In genomic region chr9:109833088-109833412, GRCm38 (mm10) we compare ENCODE assay signal across 8 mouse cellular contexts. TPM values are rescaled to one million over a fixed set of nuclear protein-coding genes. Genes with fewer than 3 reads are reported as not detected.
DNase-seq lines count a peak whose midpoint lies in the region; ATAC-seq and TF ChIP-seq lines count a peak whose summit lies in the region.

No protein-coding gene starts in this region.

- peaks cover 8% of the 10 kb centered on the region for H3K4me1 ChIP-seq in heart, embryonic 16.5 days (ENCODE audit: control insufficient read depth, insufficient read depth, low read length)
- H3K4me1 ChIP-seq in hindbrain, embryonic 11.5 days (replicated peaks; ENCODE audit: control insufficient read depth, insufficient read depth, low read length): 0 out of 2 replicates have a peak, but pooled peaks cover 3% of the 10 kb centered on the region
- peaks cover 15% of the 10 kb centered on the region for H3K4me1 ChIP-seq in midbrain, embryonic 10.5 days

- WGBS in heart, embryonic 16.5 days: 5% methylated on average over 6 of the region's 6 CpGs
- WGBS in hindbrain, embryonic 11.5 days: 15% methylated on average over 6 of the region's 6 CpGs
- WGBS in midbrain, embryonic 10.5 days: 13% methylated on average over 6 of the region's 6 CpGs

- POLR2A ChIA-PET in Patski (lab: Charles Lee): interaction anchor here (1.7 kb wide), 1 partner anchor 12 kb away, joined by 7 read pairs; no protein-coding TSS in a partner anchor

- CTCF ChIA-PET in Patski (lab: Charles Lee): interaction anchor here (1.2 kb wide), 1 partner anchor 34 kb away, joined by 3 read pairs; no protein-coding TSS in a partner anchor

- peak overlapping the region; percentile 92 for H3K4me2 ChIP-seq in heart, embryonic 16.5 days (ENCODE audit: low read depth, low read length)
- H3K4me2 ChIP-seq in hindbrain, embryonic 11.5 days (replicated peaks; ENCODE audit: low read depth, low read length): peak overlapping the region; percentile 40

- 0 out of 2 replicates have a peak, but pooled peaks cover 2% of the 10 kb centered on the region for H3K36me3 ChIP-seq in heart, embryonic 16.5 days (ENCODE audit: control insufficient read depth, insufficient read depth)
- H3K36me3 ChIP-seq in hindbrain, embryonic 11.5 days (ENCODE audit: control insufficient read depth, insufficient read depth, low read length): no peaks in the 10 kb centered on the region
- H3K36me3 ChIP-seq in midbrain, embryonic 10.5 days: peaks cover 56% of the 10 kb centered on the region

- H3K9me3 ChIP-seq in heart, embryonic 16.5 days (replicated peaks; ENCODE audit: control insufficient read depth, low read length): no peaks in the 10 kb centered on the region
- H3K9me3 ChIP-seq in hindbrain, embryonic 11.5 days (ENCODE audit: control insufficient read depth, low read length): no peaks in the 10 kb centered on the region
- H3K9me3 ChIP-seq in midbrain, embryonic 10.5 days (replicated peaks): no peaks in the 10 kb centered on the region

- peak; percentile 23; the same call in 1 of the 2 replicates for ATAC-seq in heart, embryonic 16.5 days (replicated peaks; ENCODE audit: extremely low read depth, insufficient read depth, low FRiP score)
- ATAC-seq in Patski: peak; percentile 25
- peak; percentile 58 for ATAC-seq in hindbrain, embryonic 11.5 days (ENCODE audit: low FRiP score)

- no peak for DNase-seq in heart, adult 8-10 months (ENCODE audit: low spot score)
- DNase-seq in Patski (ENCODE audit: low read depth, low spot score): no peak
- no peak for DNase-seq in hindbrain, embryonic 11.5 days (ENCODE audit: low spot score)
- no peak for DNase-seq in midbrain, embryonic 10.5 days (ENCODE audit: low spot score)
- DNase-seq in adrenal gland, postnatal 10 days: no peak
- DNase-seq in gastrocnemius, adult 8-10 months (ENCODE audit: low spot score in 2 of 2): no peak
- no peak for DNase-seq in cerebellum, adult 11-12 months

- in situ Hi-C loops in Patski (cut with MboI; ENCODE audit: low pct_unique_long_range_greater_than_20kb): no loop called here

- peak overlapping the region; percentile 79 for H3K9ac ChIP-seq in heart, embryonic 16.5 days (ENCODE audit: low read length)
- H3K9ac ChIP-seq in hindbrain, embryonic 11.5 days (ENCODE audit: low read depth, low read length): peak overlapping the region; percentile 62

- TF ChIP-seq CTCF in Patski (IDR thresholded peaks at IDR 0.05): no peak

- H3K27me3 ChIP-seq in heart, embryonic 16.5 days (ENCODE audit: control insufficient read depth, insufficient read depth, low read length): no peaks in the 10 kb centered on the region
- H3K27me3 ChIP-seq in Patski: no peaks in the 10 kb centered on the region
- H3K27me3 ChIP-seq in hindbrain, embryonic 11.5 days (ENCODE audit: control insufficient read depth, insufficient read depth, low read length): no peaks in the 10 kb centered on the region
- H3K27me3 ChIP-seq in midbrain, embryonic 10.5 days (ENCODE audit: low read depth, poor library complexity, severe bottlenecking): no peaks in the 10 kb centered on the region

- peak overlapping the region; percentile 79 for H3K27ac ChIP-seq in heart, embryonic 16.5 days (ENCODE audit: low read length)
- no peak overlapping the region for H3K27ac ChIP-seq in hindbrain, embryonic 11.5 days (ENCODE audit: low read depth, low read length)
- peak overlapping the region; percentile 87 for H3K27ac ChIP-seq in midbrain, embryonic 10.5 days (replicated peaks)

- peak overlapping the region; percentile 71 for H3K4me3 ChIP-seq in heart, embryonic 16.5 days (ENCODE audit: low read length)
- peak overlapping the region; percentile 48 for H3K4me3 ChIP-seq in hindbrain, embryonic 11.5 days (ENCODE audit: low read depth, low read length)
- peak overlapping the region; percentile 62 for H3K4me3 ChIP-seq in midbrain, embryonic 10.5 days

RNA-seq across cellular contexts. Expression of gene Nme6, which starts 0.5 kb away (rescaled TPM):
- 58.1 and 59.2 TPM in 2 replicates for polyA plus RNA-seq in heart, embryonic 16.5 days (2015; fragmentation: Nextera tagmentation; extraction: Ambion mirVana)
- 10 to 100 TPM; 16.8 to 24.9 (median 19.7) TPM for total RNA-seq in heart, adult 8-10 months (2022)
- polyA plus RNA-seq in Patski (2021): 25.0 TPM
- polyA plus RNA-seq in hindbrain, embryonic 11.5 days (2014; fragmentation: Nextera tagmentation; extraction: Ambion mirVana): 89.2 and 90.6 TPM in 2 replicates
- 109 and 126 TPM in 2 replicates for polyA plus RNA-seq in midbrain, embryonic 10.5 days (2016; fragmentation: Nextera tagmentation; extraction: Ambion mirVana)
- total RNA-seq in adrenal gland, postnatal 10 days (2021): 10 to 100 TPM; 16.5 to 20.2 TPM
- total RNA-seq in gastrocnemius, adult 8-10 months (2022): 10 to 100 TPM; 29.2 to 35.4 (median 33.5) TPM

RNA-seq across cellular contexts. Expression of gene Camp, which starts 16.4 kb away (rescaled TPM):
- 1.3 and 2.1 TPM in 2 replicates for polyA plus RNA-seq in heart, embryonic 16.5 days (2015; fragmentation: Nextera tagmentation; extraction: Ambion mirVana)
- under 1 TPM in 1 of 4 experiments, not detected in 3; 0.49 TPM for total RNA-seq in heart, adult 8-10 months (2022)
- not detected for polyA plus RNA-seq in Patski (2021)
- 0.28 and 0.31 TPM in 2 replicates for polyA plus RNA-seq in hindbrain, embryonic 11.5 days (2014; fragmentation: Nextera tagmentation; extraction: Ambion mirVana)
- polyA plus RNA-seq in midbrain, embryonic 10.5 days (2016; fragmentation: Nextera tagmentation; extraction: Ambion mirVana): 0.16 TPM in 1 of 2 replicates, not detected in the other
- 10 to 100 TPM; 10.7 to 12.7 TPM for total RNA-seq in adrenal gland, postnatal 10 days (2021)
- total RNA-seq in gastrocnemius, adult 8-10 months (2022): not detected

RNA-seq across cellular contexts. Expression of gene Spink8, which starts 21.0 kb away (rescaled TPM):
- polyA plus RNA-seq in heart, embryonic 16.5 days (2015; fragmentation: Nextera tagmentation; extraction: Ambion mirVana): 0.26 TPM in 1 of 2 replicates, not detected in the other
- total RNA-seq in heart, adult 8-10 months (2022): not detected
- polyA plus RNA-seq in Patski (2021): not detected
- not detected in 2 replicates for polyA plus RNA-seq in hindbrain, embryonic 11.5 days (2014; fragmentation: Nextera tagmentation; extraction: Ambion mirVana)
- not detected in 2 replicates for polyA plus RNA-seq in midbrain, embryonic 10.5 days (2016; fragmentation: Nextera tagmentation; extraction: Ambion mirVana)
- total RNA-seq in adrenal gland, postnatal 10 days (2021): 10 to 100 TPM in 1 of 2 experiments, 1 to 10 TPM in 1; 9.6 to 15.5 TPM
- total RNA-seq in gastrocnemius, adult 8-10 months (2022): not detected

RNA-seq across cellular contexts. Expression of gene Cdc25a, which starts 42.3 kb away (rescaled TPM):
- 14.2 and 14.3 TPM in 2 replicates for polyA plus RNA-seq in heart, embryonic 16.5 days (2015; fragmentation: Nextera tagmentation; extraction: Ambion mirVana)
- total RNA-seq in heart, adult 8-10 months (2022): 1 to 10 TPM; 4.8 to 5.6 (median 5.2) TPM
- polyA plus RNA-seq in Patski (2021): 16.3 TPM
- 24.6 and 33.5 TPM in 2 replicates for polyA plus RNA-seq in hindbrain, embryonic 11.5 days (2014; fragmentation: Nextera tagmentation; extraction: Ambion mirVana)
- polyA plus RNA-seq in midbrain, embryonic 10.5 days (2016; fragmentation: Nextera tagmentation; extraction: Ambion mirVana): 38.7 and 39.5 TPM in 2 replicates
- total RNA-seq in adrenal gland, postnatal 10 days (2021): 10 to 100 TPM; 15.5 to 17.0 TPM
- total RNA-seq in gastrocnemius, adult 8-10 months (2022): 1 to 10 TPM; 4.1 to 5.7 (median 4.6) TPM

RNA-seq across cellular contexts. Expression of gene Fbxw27, which starts 42.6 kb away (rescaled TPM):
- polyA plus RNA-seq in heart, embryonic 16.5 days (2015; fragmentation: Nextera tagmentation; extraction: Ambion mirVana): not detected in 2 replicates
- not detected for total RNA-seq in heart, adult 8-10 months (2022)
- not detected for polyA plus RNA-seq in Patski (2021)
- not detected in 2 replicates for polyA plus RNA-seq in hindbrain, embryonic 11.5 days (2014; fragmentation: Nextera tagmentation; extraction: Ambion mirVana)
- not detected in 2 replicates for polyA plus RNA-seq in midbrain, embryonic 10.5 days (2016; fragmentation: Nextera tagmentation; extraction: Ambion mirVana)
- not detected for total RNA-seq in adrenal gland, postnatal 10 days (2021)
- total RNA-seq in gastrocnemius, adult 8-10 months (2022): not detected
